Mouse (Mus musculus) stomach, embryonic 16.5 days (tissue): ENCODE measurements around the gene Gm7137. TPM values are rescaled to one million over a fixed set of nuclear protein-coding genes. Genes with fewer than 3 reads are reported as not detected.
"Not testable (repeated sequence)": the region's sequence is repeated elsewhere in the genome, so short reads cannot be mapped to it uniquely, and the experiment has no call there.

Experiments
- ATAC-seq: fragments of 200-750 bp; cut with Nextera tagmentation; 2 replicates; pipeline ENCODE4 v1.8.0; 2017; ENCODE audit warnings: moderate number of reproducible peaks, moderate TSS enrichment; ENCODE audit not compliant: insufficient read depth, low FRiP score
- H3K27ac ChIP-seq: fragments of 300-500 bp; sonication (generic); 2 replicates; pipeline ENCODE4 v1.5.1; 2014; ENCODE audit warnings: low read length
- H3K27me3 ChIP-seq: fragments of 300-500 bp; sonication (generic); 2 replicates; pipeline ENCODE4 v1.6.1; 2014; ENCODE audit warnings: low read length, control low read depth, mixed read lengths; ENCODE audit not compliant: control insufficient read depth, insufficient read depth
- H3K36me3 ChIP-seq: fragments of 300-500 bp; sonication (generic); 2 replicates; pipeline ENCODE4 v1.6.1; 2014; ENCODE audit warnings: low read length; ENCODE audit not compliant: control insufficient read depth, insufficient read depth
- H3K4me1 ChIP-seq: fragments of 300-500 bp; sonication (generic); 2 replicates; pipeline ENCODE4 v1.6.1; 2014; ENCODE audit warnings: low read length, control low read depth, mixed read lengths; ENCODE audit not compliant: control insufficient read depth, insufficient read depth
- H3K4me2 ChIP-seq: fragments of 300-500 bp; sonication (generic); 2 replicates; pipeline ENCODE4 v1.6.1; 2014; ENCODE audit warnings: low read depth, low read length, mixed read lengths
- H3K4me3 ChIP-seq: fragments of 300-500 bp; sonication (generic); replicated peaks from 2 replicates; pipeline ENCODE4 v1.5.1; 2014; ENCODE audit warnings: mild to moderate bottlenecking, low read length
- H3K9ac ChIP-seq: fragments of 300-500 bp; sonication (generic); 2 replicates; pipeline ENCODE4 v1.6.1; 2014; ENCODE audit warnings: low read length
- H3K9me3 ChIP-seq: fragments of 300-500 bp; sonication (generic); replicated peaks from 2 replicates; pipeline ENCODE4 v1.6.1; 2016; ENCODE audit warnings: low read length, control low read depth; ENCODE audit not compliant: control insufficient read depth
- WGBS: fragments of 180-500 bp; shearing (Covaris S2); extraction: QIAGEN DNeasy Blood & Tissue Kit; methylation state at CpG from one replicate; pipeline ENCODE4 v1.1.7; 2014; 5-methylcytosine and 5-hydroxymethylcytosine counted together
- polyA plus RNA-seq: library from polyadenylated mRNA; unstranded; fragments of >200 nt; fragmentation: Nextera tagmentation; extraction: Ambion mirVana; gene quantifications from 2 replicates; pipeline ENCODE4 v1.2.1, GENCODE M21; 2015

Gene Gm7137
- polyA plus RNA-seq, 1 experiment from 2014 or later: not detected

DNA sequence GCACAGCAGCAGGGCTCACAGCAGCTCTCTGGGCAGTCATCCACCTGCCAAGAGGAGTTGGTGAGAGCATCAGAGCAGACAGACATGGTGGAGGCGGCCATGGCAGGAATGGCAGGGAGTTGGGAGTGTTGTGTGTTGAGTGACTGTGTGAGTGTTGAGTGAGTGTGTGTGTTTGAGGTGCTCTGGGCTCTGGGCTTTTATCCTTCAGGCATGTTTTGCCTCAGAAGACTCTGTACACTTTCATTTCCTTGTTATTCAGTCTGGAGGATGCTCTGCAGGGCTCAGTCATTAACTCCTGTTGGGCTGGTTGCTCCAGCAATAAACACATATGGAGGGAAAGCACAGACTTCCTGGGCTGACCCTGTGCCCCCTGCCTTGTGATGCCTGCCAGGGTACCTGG is 16.8 kb downstream of the Gm7137 start, which contains the start of gene Gm3238:
Gm3238 (minus strand) TSS at position 101 of the 400 bp plus-strand sequence.
- H3K4me1 ChIP-seq, H3K9me3 ChIP-seq, H3K27me3 ChIP-seq, H3K9ac ChIP-seq, ATAC-seq, H3K36me3 ChIP-seq, H3K4me3 ChIP-seq, H3K27ac ChIP-seq, H3K4me2 ChIP-seq: not testable (repeated sequence)
- 75% methylated on average over 1 of the region's 1 CpGs for WGBS

DNA sequence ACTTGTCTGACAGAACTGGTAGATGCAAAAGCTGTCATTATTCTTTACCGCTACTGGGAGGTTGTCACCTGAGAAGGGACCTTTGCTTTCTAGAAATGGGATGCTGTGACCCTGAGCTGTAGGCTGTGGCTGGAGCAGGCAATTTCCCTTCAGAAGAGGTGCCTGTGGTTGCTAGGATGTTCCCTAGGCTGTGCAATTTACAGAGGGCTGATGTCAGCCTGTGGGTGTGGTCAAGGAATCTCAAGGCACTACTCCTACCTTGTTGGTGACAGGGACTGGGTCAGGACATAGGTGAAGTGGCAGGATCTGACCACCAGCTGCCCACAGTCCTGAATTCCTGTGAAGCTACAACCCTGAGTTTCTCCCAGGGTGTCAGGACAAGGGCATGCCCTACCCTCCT is 18.3 kb downstream of the Gm7137 start:
- ATAC-seq: no peak
- 75% methylated on average over 1 of the region's 1 CpGs for WGBS
- Histone ChIP-seq H3K4me3 (no peak overlapping the region), H3K9me3 (no peaks in the 10 kb centered on the region), H3K27ac (no peak overlapping the region), H3K4me2 (no peak overlapping the region), H3K36me3 (no peaks in the 10 kb centered on the region), H3K27me3 (no peaks in the 10 kb centered on the region), H3K9ac (no peak overlapping the region), H3K4me1 (no peaks in the 10 kb centered on the region)

DNA sequence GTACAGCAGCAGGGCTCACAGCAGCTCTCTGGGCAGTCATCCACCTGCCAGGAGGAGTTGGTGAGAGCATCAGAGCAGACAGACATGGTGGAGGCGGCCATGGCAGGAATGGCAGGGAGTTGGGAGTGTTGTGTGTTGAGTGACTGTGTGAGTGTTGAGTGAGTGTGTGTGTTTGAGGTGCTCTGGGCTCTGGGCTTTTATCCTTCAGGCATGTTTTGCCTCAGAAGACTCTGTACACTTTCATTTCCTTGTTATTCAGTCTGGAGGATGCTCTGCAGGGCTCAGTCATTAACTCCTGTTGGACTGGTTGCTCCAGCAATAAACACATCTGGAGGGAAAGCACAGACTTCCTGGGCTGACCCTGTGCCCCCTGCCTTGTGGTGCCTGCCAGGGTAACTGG is 28.4 kb downstream of the Gm7137 start, which contains the start of gene Gm3233:
Gm3233 (minus strand) TSS at position 101 of the 400 bp plus-strand sequence.
- H3K4me3 ChIP-seq, H3K36me3 ChIP-seq, H3K9ac ChIP-seq, ATAC-seq, H3K27me3 ChIP-seq, H3K4me1 ChIP-seq, H3K9me3 ChIP-seq, H3K4me2 ChIP-seq, H3K27ac ChIP-seq: not testable (repeated sequence)
- WGBS: no CpG with 5 or more reads among the region's 1 CpGs

DNA sequence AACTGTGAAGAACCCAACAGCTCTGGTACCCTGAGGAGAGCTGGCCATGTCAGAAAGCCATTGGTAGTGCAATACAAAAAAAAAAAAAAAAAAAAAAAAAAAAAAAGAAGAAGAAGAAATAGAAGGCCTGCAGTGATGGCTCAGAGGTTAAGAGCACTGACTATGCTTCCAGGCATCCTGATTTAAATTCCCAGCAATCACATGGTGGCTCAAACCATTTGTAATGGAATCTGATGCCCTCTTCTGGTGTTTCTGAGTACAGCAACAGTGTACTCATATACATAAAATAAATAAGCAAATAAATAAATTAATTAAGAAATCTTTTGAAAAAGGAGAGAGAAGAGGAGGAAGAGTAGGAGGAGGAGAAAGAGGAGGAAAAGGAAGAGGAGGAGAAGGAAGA is 34.6 kb downstream of the Gm7137 start:
- Histone ChIP-seq H3K4me1 (no peaks in the 10 kb centered on the region), H3K27me3 (no peaks in the 10 kb centered on the region), H3K9ac (no peak overlapping the region), H3K27ac (no peak overlapping the region), H3K36me3 (no peaks in the 10 kb centered on the region), H3K4me2 (no peak overlapping the region), H3K9me3 (no peaks in the 10 kb centered on the region), H3K4me3 (no peak overlapping the region)
- no peak for ATAC-seq

DNA sequence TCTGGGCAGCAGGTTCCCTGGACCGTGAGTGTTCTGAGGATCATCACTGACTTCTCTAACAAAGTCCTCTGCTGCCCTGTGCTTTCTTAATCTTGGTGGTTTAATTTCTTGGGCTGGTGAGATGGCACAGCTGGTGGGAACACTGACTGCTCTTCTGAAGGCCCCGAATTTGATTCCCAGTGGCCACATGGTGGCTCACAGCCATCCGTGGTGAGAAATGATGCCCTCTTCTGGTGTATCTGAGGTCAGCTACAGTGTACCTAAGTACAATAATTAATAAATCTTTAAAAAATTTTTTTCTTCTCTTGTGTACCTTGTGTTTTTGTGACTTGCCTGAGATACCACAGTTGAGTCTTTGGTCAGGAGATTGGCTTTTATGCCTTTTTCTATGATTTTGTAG is 35.7 kb downstream of the Gm7137 start:
- H3K9ac ChIP-seq, H3K4me2 ChIP-seq, H3K4me1 ChIP-seq, H3K9me3 ChIP-seq, H3K36me3 ChIP-seq, H3K4me3 ChIP-seq, ATAC-seq, H3K27ac ChIP-seq, H3K27me3 ChIP-seq: not testable (repeated sequence)
- WGBS: 51% methylated on average over 3 of the region's 3 CpGs

DNA sequence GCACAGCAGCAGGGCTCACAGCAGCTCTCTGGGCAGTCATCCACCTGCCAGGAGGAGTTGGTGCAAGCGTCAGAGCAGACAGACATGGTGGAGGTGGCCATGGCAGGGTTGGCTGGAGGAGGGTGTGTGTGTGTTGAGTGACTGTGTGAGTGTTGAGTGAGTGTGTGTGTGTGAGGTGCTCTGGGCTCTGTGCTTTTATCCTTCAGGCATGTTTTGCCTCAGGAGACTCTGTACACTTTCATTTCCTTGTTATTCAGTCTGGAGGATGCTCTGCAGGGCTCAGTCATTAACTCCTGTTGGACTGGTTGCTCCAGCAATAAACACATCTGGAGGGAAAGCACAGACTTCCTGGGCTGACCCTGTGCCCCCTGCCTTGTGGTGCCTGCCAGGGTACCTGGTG is 36.7 kb downstream of the Gm7137 start, which contains the start of gene Gm9736:
Gm9736 (minus strand) TSS at position 101 of the 400 bp plus-strand sequence.
- WGBS: 87% methylated on average over 1 of the region's 1 CpGs

DNA sequence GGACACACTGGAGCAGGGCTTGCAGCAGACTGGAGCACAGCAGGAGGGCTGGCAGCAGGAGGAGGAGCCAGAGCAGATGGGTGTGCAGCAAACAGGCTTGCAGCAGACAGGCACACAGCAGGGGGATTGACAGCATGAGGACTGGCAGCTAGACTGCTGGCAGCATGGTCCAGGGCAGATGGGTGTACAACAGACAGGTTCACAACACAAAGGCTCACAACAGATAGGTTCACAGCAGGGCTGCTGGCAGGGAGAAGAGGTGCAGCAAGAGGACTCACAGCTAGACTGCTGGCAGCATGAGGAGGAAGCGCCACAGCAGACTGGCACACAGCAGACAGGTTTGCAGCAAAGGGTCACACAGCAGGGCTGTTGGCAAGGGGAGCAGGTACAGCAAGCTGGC is 37.3 kb downstream of the Gm7137 start:
- not testable (repeated sequence) for H3K9ac ChIP-seq, H3K36me3 ChIP-seq, H3K9me3 ChIP-seq, H3K4me2 ChIP-seq, ATAC-seq, H3K27me3 ChIP-seq, H3K4me1 ChIP-seq, H3K27ac ChIP-seq, H3K4me3 ChIP-seq
- 86% methylated on average over 1 of the region's 1 CpGs for WGBS

More for the DNA sequence above, 36.7 kb downstream of the Gm7137 start, which contains the start of gene Gm9736:
- H3K4me1 ChIP-seq, H3K4me2 ChIP-seq, H3K4me3 ChIP-seq, ATAC-seq, H3K9ac ChIP-seq, H3K27me3 ChIP-seq, H3K9me3 ChIP-seq, H3K27ac ChIP-seq, H3K36me3 ChIP-seq: not testable (repeated sequence)

DNA sequence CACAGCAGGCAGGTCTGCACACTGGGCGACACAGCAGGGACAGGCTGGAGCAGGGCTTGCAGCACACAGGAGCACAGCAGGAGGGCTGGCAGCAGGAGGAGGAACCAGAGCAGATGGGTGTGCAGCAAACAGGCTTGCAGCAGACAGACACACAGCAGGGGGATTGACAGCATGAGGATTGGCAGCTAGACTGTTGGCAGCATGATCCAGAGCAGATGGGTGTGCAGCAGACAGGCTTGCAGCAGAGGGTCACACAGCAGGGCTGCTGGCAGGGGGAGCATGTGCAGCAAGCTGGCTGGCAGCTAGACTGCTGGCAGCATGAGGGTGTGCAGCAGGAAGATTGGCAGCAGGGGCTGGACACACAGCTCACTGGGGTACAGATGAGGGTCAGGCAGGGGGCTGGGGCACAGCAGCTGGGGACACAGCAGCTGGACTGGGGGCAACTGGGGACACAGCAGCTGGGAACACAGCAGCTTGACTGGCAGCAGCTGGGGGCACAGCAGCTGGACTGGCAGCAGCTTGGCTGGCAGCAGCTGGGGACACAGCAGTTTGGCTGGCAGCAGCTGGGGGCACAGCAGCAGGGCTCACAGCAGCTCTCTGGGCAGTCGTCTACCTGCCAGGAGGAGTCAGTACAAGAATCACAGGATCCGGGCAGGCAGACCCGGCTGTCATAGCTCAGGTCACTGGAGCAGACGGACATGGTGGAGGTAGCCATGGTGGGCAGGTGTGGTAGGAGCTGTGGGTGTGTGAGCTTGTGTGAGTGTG is 45.9 kb downstream of the Gm7137 start, which contains the start of gene Gm18596:
Gm18596 (minus strand) TSS at position 715 of the 765 bp plus-strand sequence.
- H3K4me3 ChIP-seq, H3K27ac ChIP-seq, H3K27me3 ChIP-seq, H3K4me1 ChIP-seq, H3K9me3 ChIP-seq, ATAC-seq, H3K9ac ChIP-seq, H3K36me3 ChIP-seq, H3K4me2 ChIP-seq: not testable (repeated sequence)
- WGBS: 48% methylated on average over 4 of the region's 5 CpGs

DNA sequence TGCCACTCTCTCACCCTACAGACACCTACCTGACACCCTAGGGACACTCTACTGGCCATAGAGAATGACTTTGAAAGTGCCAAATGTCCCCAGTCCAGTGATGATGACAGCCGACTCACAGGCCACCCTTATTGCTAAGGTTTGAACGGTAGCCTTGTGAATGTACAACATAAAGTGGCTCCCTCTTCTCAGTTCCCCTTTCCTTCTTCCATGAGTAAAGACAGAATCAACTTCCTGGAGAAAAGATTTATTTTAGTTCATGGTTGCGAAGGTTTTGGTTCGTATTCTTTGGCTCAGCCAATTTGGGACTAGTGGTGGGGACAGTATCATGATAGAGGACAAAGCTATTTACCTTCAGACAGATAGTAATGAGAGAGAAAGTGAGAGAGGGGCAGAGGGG is 49.1 kb downstream of the Gm7137 start:
- Histone ChIP-seq H3K4me1 (no peaks in the 10 kb centered on the region), H3K4me3 (no peak overlapping the region), H3K27ac (no peak overlapping the region), H3K4me2 (no peak overlapping the region), H3K9ac (no peak overlapping the region), H3K36me3 (no peaks in the 10 kb centered on the region), H3K9me3 (peaks cover 6% of the 10 kb centered on the region; the same call in 1 of the 2 replicates), H3K27me3 (no peaks in the 10 kb centered on the region)
- WGBS: 86% methylated on average over 4 of the region's 4 CpGs
- no peak for ATAC-seq
